Mouse (Mus musculus) splenic B cell, adult 2 months (primary cell): ENCODE data around the gene Slc25a39.
"Not testable (repeated sequence)": the region's sequence is repeated elsewhere in the genome, so short reads cannot be mapped to it uniquely, and the experiment has no call there.

Experiments used
- DNase-seq: peaks from one replicate; pipeline ENCODE4 v3.0.0-alpha.2; 2011; ENCODE audit warnings: low read depth, low spot score
- H3K27me3 ChIP-seq: 2 replicates; pipeline ENCODE4 v1.6.1; 2012; ENCODE audit warnings: mild to moderate bottlenecking, low read length, moderate library complexity, mixed read lengths; ENCODE audit not compliant: control insufficient read depth, poor library complexity, insufficient read depth, severe bottlenecking
- H3K36me3 ChIP-seq: 2 replicates; pipeline ENCODE4 v1.6.1; 2012; ENCODE audit warnings: mild to moderate bottlenecking, low read length, moderate library complexity, mixed read lengths; ENCODE audit not compliant: control insufficient read depth, poor library complexity, insufficient read depth, severe bottlenecking

The Slc25a39 gene

DNA sequence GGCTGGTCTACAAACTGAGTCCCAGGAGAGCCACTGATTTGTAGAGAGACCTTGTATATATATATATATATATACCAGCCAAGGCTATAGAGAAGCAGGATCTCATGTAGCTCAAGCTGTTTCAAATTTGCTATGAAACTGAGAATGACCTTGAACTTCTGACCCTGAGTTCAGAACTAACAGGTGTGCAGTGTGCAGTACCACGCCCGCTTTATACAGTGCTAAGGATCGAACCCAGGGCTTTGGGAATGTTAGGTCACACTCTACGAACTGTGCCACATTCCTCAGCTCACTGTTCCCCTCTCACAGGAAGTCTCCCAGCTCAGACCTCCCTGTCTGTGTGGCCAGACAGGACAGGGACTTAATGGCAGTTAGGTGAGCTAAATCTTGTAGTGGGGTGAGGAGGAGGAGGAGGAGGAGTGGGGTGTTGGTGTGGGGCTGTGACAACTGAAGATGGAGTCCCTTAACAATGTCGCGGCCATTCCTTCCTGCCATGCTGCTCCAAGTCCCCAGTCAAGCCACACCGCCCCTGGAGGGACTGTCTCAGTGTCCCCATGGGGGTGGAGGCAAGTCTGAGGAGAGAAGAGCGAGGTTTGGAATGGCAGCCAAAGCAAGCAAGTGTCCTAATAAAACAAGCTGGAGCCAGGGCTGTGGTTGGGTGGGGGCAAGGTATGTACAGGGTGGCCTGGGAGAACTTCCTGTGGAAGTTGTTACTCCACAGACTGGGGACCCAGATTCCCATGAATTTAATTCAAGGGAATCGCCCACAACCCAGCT lies 40.1 kb downstream of the Slc25a39 start:
- DNase-seq, result no peak
- no peaks in the 10 kb centered on the region for H3K27me3 ChIP-seq
- H3K36me3 ChIP-seq, result no peaks in the 10 kb centered on the region

- H3K36me3 ChIP-seq, DNase-seq, H3K27me3 ChIP-seq: not testable (repeated sequence)
Observed at GRCm38 (mm10) chr11:102366103-102366502, 41.6 kb downstream of the Slc25a39 start, which contains the start of gene Slc4a1. TSS of gene Slc4a1 (minus strand) at chr11:102366203.

- Histone ChIP-seq H3K36me3 (no peaks in the 10 kb centered on the region), H3K27me3 (no peaks in the 10 kb centered on the region)
- no peak for DNase-seq
Observed at GRCm38 (mm10) chr11:102365699-102366098, 42.0 kb downstream of the Slc25a39 start.

GRCm38 (mm10) chr11:102364570-102365371 lies 43.0 kb downstream of the Slc25a39 start:
- H3K27me3 ChIP-seq, result no peaks in the 10 kb centered on the region
- no peaks in the 10 kb centered on the region for H3K36me3 ChIP-seq
- no peak for DNase-seq

GRCm38 (mm10) chr11:102363623-102364022 lies 44.1 kb downstream of the Slc25a39 start:
- DNase-seq, result no peak
- Histone ChIP-seq H3K36me3 (no peaks in the 10 kb centered on the region), H3K27me3 (no peaks in the 10 kb centered on the region)

GRCm38 (mm10) chr11:102361776-102362495 lies 45.8 kb downstream of the Slc25a39 start:
- Histone ChIP-seq H3K36me3 (no peaks in the 10 kb centered on the region), H3K27me3 (no peaks in the 10 kb centered on the region)
- DNase-seq, result no peak

- no peaks in the 10 kb centered on the region; the same call in 1 of the 2 replicates for H3K27me3 ChIP-seq
- no peaks in the 10 kb centered on the region for H3K36me3 ChIP-seq
- DNase-seq, result no peak
Observed at GRCm38 (mm10) chr11:102358365-102358764, 49.4 kb downstream of the Slc25a39 start.

GRCm38 (mm10) chr11:102356636-102357350 lies 51.0 kb downstream of the Slc25a39 start:
- H3K36me3 ChIP-seq, result no peaks in the 10 kb centered on the region
- no peak for DNase-seq
- no peaks in the 10 kb centered on the region; the same call in none of the 2 replicates for H3K27me3 ChIP-seq

- DNase-seq, result no peak
- Histone ChIP-seq H3K36me3 (no peaks in the 10 kb centered on the region), H3K27me3 (no peaks in the 10 kb centered on the region; the same call in none of the 2 replicates)
Observed at GRCm38 (mm10) chr11:102356190-102356589, 51.6 kb downstream of the Slc25a39 start.

- no peaks in the 10 kb centered on the region; the same call in none of the 2 replicates for H3K27me3 ChIP-seq
- DNase-seq, result no peak
- H3K36me3 ChIP-seq, result no peaks in the 10 kb centered on the region
Observed at GRCm38 (mm10) chr11:102355501-102355900, 52.2 kb downstream of the Slc25a39 start.

- Histone ChIP-seq H3K27me3 (no peaks in the 10 kb centered on the region; the same call in none of the 2 replicates), H3K36me3 (no peaks in the 10 kb centered on the region)
- no peak for DNase-seq
Observed at GRCm38 (mm10) chr11:102353021-102353431, 54.7 kb downstream of the Slc25a39 start.
